Mouse (Mus musculus): ENCODE measurements around the gene Nfrkb.

The Nfrkb gene

GRCm38 (mm10) chr9:31385947-31386354 is at the start of gene Nfrkb:
Nfrkb (plus strand) TSS chr9:31386192.
- peak; percentile 96 for DNase-seq

DNA sequence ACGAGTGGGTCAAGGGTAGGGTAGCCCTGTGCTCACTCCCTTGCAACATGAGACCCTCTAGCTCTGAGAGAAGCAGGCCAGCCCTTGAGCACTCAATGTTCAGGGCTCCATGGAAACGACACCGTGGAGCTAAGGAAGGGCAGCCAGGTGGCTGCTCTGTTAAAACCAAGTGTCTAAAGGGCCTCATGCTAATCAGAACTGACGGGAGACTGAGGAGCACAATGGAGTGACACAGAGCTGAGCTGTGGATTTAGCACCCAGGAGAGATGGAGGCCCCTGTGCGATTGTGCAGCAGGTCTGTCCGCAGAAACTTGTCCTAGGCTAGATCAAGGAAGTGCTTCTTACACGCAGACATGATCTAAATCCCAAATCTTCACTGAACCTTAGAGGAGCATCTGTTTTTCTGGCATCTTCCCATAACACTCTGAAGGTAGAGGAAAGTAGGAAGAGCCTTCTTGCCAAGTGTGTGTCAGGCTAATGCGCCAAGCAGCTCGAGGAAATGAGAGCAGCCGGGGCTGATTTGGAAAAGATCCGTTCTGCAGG is 41.6 kb upstream of the Nfrkb start:
- DNase-seq = no peak

GRCm38 (mm10) chr9:31346575-31347080 is 39.4 kb upstream of the Nfrkb start:
- peak; percentile 15 for DNase-seq

- DNase-seq = no peak
Observed at GRCm38 (mm10) chr9:31348458-31348857, 37.5 kb upstream of the Nfrkb start.

GRCm38 (mm10) chr9:31348915-31349314 is 37.1 kb upstream of the Nfrkb start:
- peak; percentile 78 for DNase-seq

GRCm38 (mm10) chr9:31352716-31353115 is 33.3 kb upstream of the Nfrkb start:
- DNase-seq = no peak

- no peak for DNase-seq
Observed at GRCm38 (mm10) chr9:31353518-31353917, 32.5 kb upstream of the Nfrkb start.

DNA sequence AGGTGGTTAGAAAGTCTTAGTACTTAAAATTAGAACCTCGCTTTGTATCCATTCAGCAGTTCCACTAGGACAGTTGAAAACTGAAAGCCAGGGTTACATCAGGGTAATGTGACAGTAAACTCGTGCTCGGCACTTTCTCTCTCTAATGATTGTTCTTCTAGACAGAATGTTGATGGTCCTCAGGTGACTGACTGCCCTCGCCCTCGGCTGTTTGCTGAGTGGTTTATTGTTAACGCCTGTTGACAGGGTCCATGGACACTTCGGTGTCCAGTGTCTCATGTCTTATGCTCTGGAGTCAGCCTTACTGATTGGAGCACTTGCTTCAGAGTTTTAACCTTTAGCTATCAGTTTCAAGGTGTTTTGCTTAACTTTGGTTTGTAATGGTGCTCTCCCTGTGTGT is 31.9 kb upstream of the Nfrkb start:
- no peak for DNase-seq

GRCm38 (mm10) chr9:31363698-31364609 is 22.0 kb upstream of the Nfrkb start:
- DNase-seq = no peak

DNA sequence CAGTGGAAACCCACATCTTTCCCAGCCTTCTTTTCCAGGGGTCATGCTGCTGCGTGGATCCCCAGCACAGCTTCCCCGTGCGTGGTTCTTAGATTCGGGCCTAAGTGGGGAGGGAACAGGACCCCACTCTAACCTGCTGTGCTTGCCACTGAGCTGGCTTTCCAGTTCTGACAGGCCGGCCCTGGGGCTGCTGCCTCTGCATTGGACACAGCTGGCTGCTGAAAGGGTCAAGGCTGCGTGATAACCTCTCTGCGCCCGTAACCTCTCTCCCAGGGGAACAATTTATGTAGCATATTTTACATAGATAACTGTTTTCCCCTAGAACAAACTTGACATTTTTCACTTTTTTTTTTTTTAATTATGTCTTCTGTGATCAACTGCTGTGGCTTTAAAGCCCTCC is 20.9 kb upstream of the Nfrkb start:
- peak; percentile 33 for DNase-seq

DNA sequence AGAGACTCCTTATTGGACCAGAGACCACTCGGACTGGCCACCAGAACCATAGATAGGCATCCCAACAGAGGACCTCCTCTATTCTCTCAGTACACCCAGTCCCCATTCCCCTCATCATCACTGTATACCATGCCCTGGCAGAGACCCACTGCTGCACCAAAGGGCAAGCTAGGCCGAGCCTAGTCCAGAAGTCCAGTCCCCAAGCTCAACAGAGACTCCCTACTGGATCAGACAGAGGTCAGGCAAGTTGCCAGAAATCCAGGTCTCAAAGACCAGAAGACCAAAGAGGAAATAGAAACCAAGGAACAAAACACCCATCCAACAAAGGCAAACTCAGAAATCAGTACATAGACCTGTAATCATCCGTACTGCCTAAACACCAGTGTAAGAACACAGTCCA is 14.3 kb upstream of the Nfrkb start:
- DNase-seq = no peak

- DNase-seq = no peak
Observed at GRCm38 (mm10) chr9:31376661-31377060, 9.3 kb upstream of the Nfrkb start.

DNA sequence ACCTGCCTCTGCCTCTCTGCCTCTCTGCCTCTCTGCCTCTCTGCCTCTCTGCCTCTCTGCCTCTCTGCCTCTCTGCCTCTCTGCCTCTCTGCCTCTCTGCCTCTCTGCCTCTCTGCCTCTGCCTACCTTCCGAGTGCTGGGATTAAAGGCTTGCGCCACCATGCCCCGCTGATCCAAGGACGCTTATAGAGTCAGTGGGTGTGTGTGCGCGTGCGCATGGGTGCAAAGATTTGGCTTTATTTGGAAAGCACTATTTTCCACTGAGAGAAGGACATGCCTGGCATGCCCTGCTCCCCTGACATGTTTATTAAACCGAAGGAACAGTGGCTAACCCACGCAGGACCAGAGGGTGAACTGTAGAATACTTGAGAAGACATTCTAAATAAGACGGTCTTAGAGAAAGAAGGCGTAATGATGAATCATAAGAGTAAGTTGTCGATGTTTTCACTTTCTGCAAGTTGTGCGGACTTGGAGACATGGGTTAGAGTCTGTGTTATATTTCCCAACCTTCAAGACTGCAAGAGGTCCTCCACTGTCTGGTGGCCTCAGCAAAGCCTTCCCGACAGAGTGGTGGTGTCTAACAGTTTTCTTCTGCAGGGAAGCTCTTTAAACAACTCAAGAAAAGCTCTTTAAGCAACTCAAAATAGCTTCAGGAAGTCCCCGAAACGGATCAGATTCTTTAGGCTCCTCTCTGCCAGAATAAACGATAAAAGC is 1.0 kb upstream of the Nfrkb start:
- DNase-seq = no peak

DNA sequence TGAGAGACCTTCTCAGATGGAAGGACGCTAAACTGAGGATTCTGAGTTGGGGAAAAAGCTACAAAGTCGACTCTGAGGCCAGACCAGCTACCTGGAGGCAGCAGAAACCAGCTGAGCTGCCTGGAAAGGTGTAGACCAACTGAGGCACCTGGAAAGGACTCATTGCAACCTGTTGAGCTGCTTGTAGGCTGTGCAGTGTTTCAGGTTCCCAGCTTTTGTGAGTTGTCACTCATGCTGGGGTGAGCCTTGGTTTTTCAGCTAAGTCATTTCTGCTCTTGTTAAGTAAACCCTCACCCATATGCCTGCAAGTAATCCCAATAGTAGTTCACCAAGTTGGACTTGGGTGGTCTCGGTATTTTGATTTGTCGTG is 507 bp upstream of the Nfrkb start:
- no peak for DNase-seq

DNA sequence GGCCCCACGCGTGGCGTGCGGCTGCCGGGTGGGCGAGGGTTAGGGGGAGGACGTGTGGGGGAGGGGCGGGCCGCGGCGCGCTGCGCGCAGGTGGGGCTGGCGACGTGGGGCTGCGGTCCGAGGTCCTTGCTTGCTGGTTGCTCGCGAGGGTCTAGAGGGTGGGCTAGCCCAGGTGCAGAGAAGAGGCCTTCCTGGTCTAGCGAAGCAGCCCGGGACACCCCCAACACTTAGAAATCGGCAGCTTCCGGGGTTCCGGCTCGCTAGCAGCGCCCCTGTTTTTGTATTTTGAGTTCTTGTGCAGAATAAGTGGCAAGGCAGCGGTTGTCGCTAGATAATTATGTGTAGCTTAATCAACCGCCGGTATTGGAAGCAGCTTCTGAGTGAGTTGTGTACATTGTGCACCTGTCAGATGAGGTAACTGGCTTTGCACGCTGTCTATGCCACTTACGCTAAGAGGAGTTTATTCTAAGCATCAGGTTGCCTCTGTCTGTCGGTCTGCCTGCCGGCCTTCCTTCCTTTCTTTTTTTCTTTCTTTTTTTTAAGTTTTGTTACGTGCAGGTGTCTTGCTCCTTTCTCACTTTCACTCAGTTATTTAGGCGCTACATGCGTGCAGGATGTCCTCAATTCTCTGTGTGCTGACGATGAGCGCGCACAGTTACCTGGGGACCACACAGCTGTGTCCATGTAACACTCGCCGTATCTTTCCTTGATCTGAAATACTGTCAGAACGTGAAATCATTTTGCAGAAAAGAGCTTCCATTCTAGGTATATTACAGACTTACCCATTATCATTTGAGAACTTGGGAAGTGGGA is 582 bp downstream of the Nfrkb start:
- DNase-seq = peak; percentile 32

DNA sequence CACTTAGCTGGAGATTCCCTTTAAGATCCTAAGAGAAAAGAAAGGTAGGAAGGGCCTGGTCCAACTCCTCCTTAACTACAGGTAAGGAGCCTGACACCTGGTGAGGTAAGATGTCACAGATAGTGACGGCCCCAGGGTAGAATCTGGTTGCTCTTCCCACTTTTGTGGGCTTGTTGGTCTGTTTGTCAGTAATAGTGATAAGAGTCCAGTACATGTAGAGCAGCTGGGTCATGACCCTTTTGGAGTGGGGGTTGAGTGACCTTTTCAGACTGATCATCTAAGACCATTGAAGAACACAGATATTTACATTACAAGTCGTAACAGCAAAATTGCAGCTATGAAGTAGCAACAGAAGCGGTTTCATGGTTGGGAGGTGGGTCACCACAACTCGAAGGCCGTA is 1.2 kb downstream of the Nfrkb start:
- no peak for DNase-seq

DNA sequence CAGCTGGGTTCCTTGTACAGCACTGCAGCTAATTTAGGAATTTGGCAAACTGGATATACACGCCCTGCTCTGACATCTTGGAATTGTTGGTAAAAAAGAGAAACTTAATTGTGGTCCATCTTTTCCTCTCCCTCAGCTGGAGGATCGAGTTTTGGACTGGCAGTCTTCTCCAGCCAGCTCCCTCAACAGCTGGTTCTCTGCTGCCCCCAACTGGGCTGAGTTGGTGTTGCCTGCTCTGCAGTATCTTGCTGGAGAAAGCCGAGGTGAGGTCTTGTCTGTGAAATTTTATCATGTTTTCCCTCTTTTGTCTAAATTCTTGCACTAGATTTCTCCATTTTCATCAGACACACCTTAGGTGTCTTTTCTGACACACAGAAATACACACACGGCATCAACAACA is 14.4 kb downstream of the Nfrkb start:
- DNase-seq = peak; percentile 69

DNA sequence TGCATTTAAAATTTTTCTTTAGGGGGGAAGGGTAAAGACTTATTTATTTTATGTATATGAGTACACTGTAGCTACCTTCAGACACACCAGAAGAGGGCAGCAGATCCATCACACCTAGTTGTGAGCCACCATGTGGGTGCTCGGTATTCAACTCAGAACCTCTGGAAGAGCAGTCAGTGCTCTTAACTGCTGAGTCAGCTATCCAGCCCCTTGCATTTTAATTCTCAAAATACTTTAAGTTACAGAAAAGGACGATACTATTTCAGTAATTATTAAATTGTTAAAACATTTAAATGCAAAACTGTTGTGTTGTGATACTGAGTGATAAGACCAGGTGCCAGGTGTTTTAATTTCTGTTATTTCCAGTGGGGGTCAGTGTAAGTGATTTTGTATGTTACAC is 18.3 kb downstream of the Nfrkb start:
- DNase-seq = no peak

- peak; percentile 66 for DNase-seq
Observed at GRCm38 (mm10) chr9:31405217-31405616, 19.2 kb downstream of the Nfrkb start.

DNA sequence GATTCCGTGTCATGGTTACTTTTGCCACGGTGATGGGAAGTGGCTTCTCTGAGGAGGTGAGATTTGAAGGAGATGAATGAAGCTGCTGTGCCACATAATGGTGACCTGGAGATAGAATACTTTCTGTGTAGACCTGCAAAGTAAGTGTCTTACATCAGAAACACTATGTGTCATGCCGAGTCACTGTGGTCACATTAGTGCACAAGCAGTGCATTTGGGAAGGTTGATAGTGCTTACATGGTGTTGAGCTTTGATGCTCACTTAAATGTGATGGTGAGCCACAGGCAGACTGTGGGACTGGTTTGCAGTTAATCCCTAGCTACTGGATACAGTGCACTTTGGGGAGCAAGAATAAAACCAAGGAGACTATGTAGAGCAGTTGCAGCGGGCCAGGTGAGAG is 26.2 kb downstream of the Nfrkb start:
- no peak for DNase-seq

DNA sequence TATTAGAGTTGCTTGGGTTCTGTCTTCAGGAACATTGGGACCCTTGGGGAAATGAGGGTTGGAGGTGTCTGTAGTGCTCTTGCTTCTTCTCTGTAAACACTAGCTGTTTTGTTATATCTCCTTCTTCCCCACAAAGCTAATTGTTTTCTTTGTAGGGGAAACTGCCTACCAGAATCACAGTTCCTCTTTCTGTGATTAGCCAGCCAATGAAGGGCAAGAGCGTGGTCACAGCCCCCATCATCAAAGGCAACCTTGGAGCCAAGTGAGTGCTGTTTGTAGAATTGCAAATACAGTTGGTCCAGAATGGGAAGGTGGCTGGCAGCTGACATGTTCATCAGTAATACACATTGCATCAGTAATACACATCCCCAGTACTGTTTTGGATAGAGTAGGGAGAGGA is 32.8 kb downstream of the Nfrkb start:
- no peak for DNase-seq

DNA sequence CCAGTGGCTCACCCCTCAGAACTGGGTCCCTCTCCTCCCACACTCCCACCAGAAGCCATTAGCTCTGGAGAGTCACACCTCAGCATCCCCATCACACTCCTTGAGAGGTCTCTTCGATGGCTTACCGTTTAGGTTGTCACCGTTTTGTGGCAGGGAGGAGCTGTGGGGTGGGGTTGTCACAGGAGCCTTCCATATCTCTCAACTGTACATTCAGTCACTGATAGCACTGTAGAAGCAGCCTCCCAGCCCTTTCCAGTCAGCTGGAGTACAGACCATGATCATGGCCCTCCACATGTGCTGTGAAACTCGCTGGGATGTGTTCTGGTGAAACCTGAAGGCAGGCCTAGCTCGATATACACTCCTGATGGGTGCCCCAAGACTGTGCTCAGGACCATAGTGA is 36.2 kb downstream of the Nfrkb start:
- DNase-seq = no peak

GRCm38 (mm10) chr9:31428971-31429370 is 43.0 kb downstream of the Nfrkb start:
- DNase-seq = peak; percentile 34

Data from kidney, adult 9 months (tissue).